Mouse (Mus musculus) kidney, postnatal 4 days (tissue): ENCODE data around the gene 1700017D01Rik.
A peak's percentile ranks its signal among the peaks of the same experiment; 100 is the strongest.
"Not testable (repeated sequence)": the region's sequence is repeated elsewhere in the genome, so short reads cannot be mapped to it uniquely, and the experiment has no call there.

Experiments used
- DNase-seq, 2 experiments: peaks; one replicate each; pipeline ENCODE4 v3.0.0; 2021; ENCODE audit warnings: mixed read lengths in 2 of 2

The 1700017D01Rik gene

GRCm38 (mm10) chr19:11130776-11131175 is at the start of gene 1700017D01Rik:
Gene 1700017D01Rik, minus strand, starts transcription at chr19:11130876.
- DNase-seq = not testable (repeated sequence)

GRCm38 (mm10) chr19:11177464-11177863 is 46.8 kb upstream of the 1700017D01Rik start:
- DNase-seq = no peak

GRCm38 (mm10) chr19:11165172-11165571 is 34.5 kb upstream of the 1700017D01Rik start, which contains the start of gene 1700025F22Rik:
Gene 1700025F22Rik, minus strand, starts transcription at chr19:11165320.
- peak; percentile 3 to 5 for DNase-seq

GRCm38 (mm10) chr19:11157890-11158289 is 27.2 kb upstream of the 1700017D01Rik start:
- not testable (repeated sequence) for DNase-seq

GRCm38 (mm10) chr19:11135336-11135735 is 4.7 kb upstream of the 1700017D01Rik start:
- DNase-seq = no peak

GRCm38 (mm10) chr19:11134852-11135251 is 4.2 kb upstream of the 1700017D01Rik start:
- DNase-seq = no peak

- DNase-seq = no peak
Observed at GRCm38 (mm10) chr19:11129702-11130101, 974 bp downstream of the 1700017D01Rik start.

GRCm38 (mm10) chr19:11121016-11121420 is 9.7 kb downstream of the 1700017D01Rik start:
- peak; percentile 25 to 40 for DNase-seq

- no peak for DNase-seq
Observed at GRCm38 (mm10) chr19:11119338-11119737, 11.3 kb downstream of the 1700017D01Rik start.

GRCm38 (mm10) chr19:11107746-11108145 is 22.9 kb downstream of the 1700017D01Rik start:
- no peak for DNase-seq

GRCm38 (mm10) chr19:11101880-11102279 is 28.8 kb downstream of the 1700017D01Rik start:
- no peak for DNase-seq

- DNase-seq = no peak
Observed at GRCm38 (mm10) chr19:11098401-11098800, 32.3 kb downstream of the 1700017D01Rik start.

GRCm38 (mm10) chr19:11092131-11092530 is 38.5 kb downstream of the 1700017D01Rik start:
- peak; percentile 3 for DNase-seq

GRCm38 (mm10) chr19:11080934-11081333 is 49.7 kb downstream of the 1700017D01Rik start, which contains the start of gene Ms4a8a:
Gene Ms4a8a, minus strand, starts transcription at chr19:11081102.
- no peak for DNase-seq

- no peak for DNase-seq
Observed at GRCm38 (mm10) chr19:11070364-11070763, 60.3 kb downstream of the 1700017D01Rik start.

- DNase-seq = no peak
Observed at GRCm38 (mm10) chr19:11065202-11065875, 65.3 kb downstream of the 1700017D01Rik start.

- DNase-seq = no peak
Observed at GRCm38 (mm10) chr19:11060900-11061299, 69.8 kb downstream of the 1700017D01Rik start.

GRCm38 (mm10) chr19:11059967-11060366 is 70.7 kb downstream of the 1700017D01Rik start:
- DNase-seq = no peak

GRCm38 (mm10) chr19:11055700-11056099 is 75.0 kb downstream of the 1700017D01Rik start:
- not testable (repeated sequence) for DNase-seq

- DNase-seq = no peak
Observed at GRCm38 (mm10) chr19:11053277-11053676, 77.4 kb downstream of the 1700017D01Rik start.

- no peak for DNase-seq
Observed at GRCm38 (mm10) chr19:11052877-11053276, 77.8 kb downstream of the 1700017D01Rik start.

GRCm38 (mm10) chr19:11050286-11050685 is 80.4 kb downstream of the 1700017D01Rik start:
- DNase-seq = no peak

GRCm38 (mm10) chr19:11049426-11049825 is 81.2 kb downstream of the 1700017D01Rik start:
- no peak for DNase-seq

- DNase-seq = no peak
Observed at GRCm38 (mm10) chr19:11048503-11048902, 82.2 kb downstream of the 1700017D01Rik start.

- no peak for DNase-seq
Observed at GRCm38 (mm10) chr19:11048009-11048408, 82.7 kb downstream of the 1700017D01Rik start.
